Mouse (Mus musculus): ENCODE results near the gene Pnliprp1.

The Pnliprp1 gene

DNA sequence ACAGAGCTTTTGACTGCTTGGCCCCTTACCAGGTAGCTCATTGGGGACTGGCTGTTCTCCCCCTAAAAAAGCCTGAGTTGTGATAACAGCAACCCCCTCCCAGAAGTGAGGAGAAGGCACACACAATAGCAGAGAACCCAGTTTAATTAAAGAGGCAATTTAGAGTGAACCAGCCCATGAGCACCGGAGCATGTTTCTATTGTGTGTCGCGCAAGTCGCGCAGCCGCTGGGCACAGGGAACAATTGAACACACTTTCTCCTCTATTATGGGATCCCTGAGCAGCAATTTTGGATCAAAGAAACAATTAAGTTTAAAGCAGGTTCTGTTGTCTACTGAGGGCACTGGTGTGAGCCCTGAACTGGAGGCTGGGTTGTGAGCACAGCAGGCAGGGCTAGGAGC, 38.6 kb downstream of the Pnliprp1 start:
- ATAC-seq (ENCODE audit: insufficient number of reproducible peaks, low FRiP score, low TSS enrichment) = no peak

DNA sequence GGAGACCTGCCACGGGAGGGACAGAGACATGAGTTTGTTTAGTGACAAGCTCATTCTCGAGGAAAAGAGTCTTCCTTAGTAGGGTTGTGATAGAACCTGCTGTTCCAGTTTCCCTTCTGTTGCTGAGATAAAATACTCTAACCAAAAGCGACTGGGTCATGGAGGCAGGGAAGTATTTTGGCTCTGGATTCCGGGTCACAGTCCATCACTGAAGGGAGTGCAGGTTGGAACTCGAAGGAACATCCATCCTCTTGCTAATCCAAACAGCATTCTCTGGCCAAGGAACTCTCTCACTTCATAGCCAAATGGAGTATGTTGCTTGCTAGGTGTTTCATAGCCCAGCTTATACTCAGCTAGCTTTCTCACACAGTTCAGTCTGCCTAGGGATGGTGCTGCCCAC, 47.8 kb downstream of the Pnliprp1 start:
- no peak for ATAC-seq (ENCODE audit: insufficient number of reproducible peaks, low FRiP score, low TSS enrichment)

DNA sequence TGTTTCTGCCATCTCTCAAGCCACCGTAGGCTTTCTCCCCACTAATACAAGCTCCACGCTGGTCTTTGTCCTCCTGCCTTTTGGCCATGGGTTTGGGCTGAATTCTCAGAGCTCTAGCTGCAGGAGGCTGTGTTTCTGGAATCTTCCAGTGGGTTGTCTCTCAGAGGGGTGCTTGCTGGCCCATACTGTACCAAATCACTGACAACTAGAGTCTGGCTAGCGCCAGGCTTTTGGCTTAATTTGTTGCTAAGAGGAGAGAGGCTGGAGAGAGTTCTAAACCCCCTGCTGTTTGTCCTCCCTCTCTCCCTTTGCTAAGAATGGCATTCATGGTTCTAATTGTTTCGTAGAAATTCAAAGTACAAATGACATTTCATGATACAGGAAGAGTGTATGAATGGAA, 52.9 kb downstream of the Pnliprp1 start:
- ATAC-seq (ENCODE audit: insufficient number of reproducible peaks, low FRiP score, low TSS enrichment) = no peak

DNA sequence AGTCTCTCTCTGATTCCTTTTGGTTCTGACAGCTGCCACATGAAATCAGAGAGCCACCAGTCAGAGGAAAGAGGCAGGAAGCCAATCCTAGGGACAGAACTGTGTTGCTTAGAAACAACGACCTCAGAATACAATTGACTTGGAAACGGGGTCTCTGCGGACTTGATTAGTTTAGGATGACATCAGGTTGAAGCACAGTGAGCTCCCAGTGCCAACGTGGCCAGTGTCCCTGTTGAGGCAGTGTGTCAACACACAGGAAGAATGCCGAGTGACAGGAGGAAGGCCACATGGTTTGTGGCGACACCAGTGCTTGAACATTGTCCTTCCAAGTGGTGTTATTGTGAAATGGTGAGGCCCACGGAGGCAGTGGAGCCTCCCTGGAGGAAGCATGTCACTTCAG, 55.3 kb downstream of the Pnliprp1 start:
- no peak for ATAC-seq (ENCODE audit: insufficient number of reproducible peaks, low FRiP score, low TSS enrichment)

DNA sequence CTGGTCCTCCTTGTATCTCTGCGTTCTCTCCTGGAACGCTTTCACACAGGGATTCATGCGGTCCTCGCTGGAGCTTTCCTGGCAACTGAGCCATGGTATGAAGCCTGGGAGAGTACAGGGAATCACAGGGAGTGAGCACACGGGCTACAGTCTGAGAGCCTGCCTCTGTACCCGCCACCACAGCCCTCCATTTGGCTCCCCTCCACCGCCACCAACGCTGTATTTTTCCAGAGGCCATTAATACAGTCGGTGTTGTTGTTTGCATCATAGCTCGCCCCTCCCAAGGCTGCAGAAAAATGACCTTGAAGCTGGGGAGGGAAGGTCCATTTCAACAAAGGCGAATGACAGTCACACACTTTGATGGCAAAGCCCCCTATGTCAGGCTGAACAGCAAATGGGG, 60.5 kb downstream of the Pnliprp1 start:
- no peak for ATAC-seq (ENCODE audit: insufficient number of reproducible peaks, low FRiP score, low TSS enrichment)

Measured in cerebellum, adult (tissue).